Mouse (Mus musculus): Measurements from ENCODE around the gene Aco1. TPM values are rescaled to one million over a fixed set of nuclear protein-coding genes. Genes with fewer than 3 reads are reported as not detected.

Gene Aco1
- total RNA-seq, 2 experiments from 2014 or later = 30.6 to 35.6 TPM

DNA sequence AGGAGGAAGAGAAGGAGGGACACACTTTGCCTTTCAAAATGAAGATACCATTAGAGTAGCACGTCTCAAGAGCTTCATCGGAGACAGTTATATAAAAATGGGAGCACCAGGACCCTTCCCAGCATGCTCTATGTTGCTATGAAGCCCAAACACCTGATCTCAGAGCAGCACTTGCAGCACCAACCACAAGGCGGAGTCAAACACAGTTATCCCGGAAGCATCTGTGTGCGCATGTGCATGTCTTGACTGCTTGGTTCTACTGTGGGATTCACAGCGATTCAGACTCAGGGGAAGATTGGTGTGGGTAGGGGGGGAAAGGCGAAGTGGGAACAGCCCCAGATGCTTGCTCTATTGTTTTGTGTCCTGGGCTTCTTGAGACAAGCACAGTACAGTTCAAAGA, 75.5 kb downstream of the Aco1 start:
- DNase-seq = no peak

DNA sequence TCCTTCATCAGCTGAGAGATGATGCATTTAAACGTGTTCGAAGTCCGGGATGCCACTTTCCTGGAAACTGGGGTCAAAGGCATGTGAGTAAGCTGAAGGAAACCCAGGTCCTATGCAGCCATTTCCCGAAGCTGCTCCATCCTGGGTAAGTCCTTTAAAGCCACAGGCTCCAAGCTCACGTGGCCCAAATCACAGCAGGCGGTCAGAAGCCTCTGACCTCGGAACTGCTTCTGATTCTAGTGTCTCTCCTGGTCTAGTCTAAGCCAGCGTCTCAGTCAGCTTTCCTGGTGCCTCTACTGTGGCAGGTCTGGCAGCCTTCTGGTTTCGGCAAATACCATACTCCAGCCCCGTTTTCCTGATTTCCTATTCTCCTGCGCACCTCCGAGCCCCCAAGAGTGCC, 77.6 kb downstream of the Aco1 start:
- no peak for DNase-seq

GRCm38 (mm10) chr4:40221004-40221760, 78.3 kb downstream of the Aco1 start:
- no peak for DNase-seq

GRCm38 (mm10) chr4:40221876-40222585, 79.2 kb downstream of the Aco1 start:
- DNase-seq = no peak

- no peak for DNase-seq
These were observed 83.2 kb downstream of the Aco1 start for GRCm38 (mm10) chr4:40226095-40226494.

DNA sequence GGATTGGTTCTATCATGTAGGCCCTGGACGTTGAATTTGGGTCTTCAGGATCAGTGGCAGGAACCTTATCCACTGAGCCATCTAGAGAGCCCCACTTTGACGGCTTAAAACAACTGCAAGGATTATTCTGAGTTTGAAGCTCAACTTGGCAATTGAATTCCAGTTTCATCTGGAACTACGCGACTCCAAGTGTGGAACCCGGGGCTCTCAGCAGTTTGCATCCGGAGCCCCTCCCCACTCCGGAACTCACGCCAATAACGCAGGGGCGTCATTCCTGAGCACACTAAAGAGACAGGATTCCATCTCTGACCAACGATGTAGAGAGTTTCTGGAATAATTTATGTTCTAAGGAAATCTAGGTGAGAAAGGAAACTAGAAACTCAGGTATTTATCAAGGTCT, 84.2 kb downstream of the Aco1 start:
- no peak for DNase-seq

GRCm38 (mm10) chr4:40227886-40228285, 85.0 kb downstream of the Aco1 start:
- DNase-seq = no peak

DNA sequence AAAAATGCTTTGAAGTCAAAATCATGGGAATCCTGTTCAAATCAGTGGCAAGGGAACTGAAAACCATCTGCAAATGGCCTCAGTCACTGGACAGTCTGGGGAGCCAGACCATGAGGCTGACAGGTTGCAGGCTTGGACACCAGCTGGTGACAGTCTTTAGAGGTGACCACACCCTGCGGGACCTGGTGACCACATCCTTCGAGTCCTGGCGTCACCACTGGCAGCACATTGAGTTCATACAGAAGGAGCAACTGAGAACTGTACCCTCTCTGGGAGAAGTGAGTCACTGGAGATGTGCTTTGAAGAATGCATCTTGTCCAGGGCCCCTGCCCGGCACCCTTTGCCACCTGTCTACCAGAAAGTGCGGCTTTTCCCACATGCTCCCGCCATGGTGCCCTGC, 86.8 kb downstream of the Aco1 start:
- DNase-seq = no peak

GRCm38 (mm10) chr4:40233062-40233664, 90.3 kb downstream of the Aco1 start:
- DNase-seq = no peak

GRCm38 (mm10) chr4:40234256-40234655, 91.4 kb downstream of the Aco1 start:
- DNase-seq = no peak

GRCm38 (mm10) chr4:40236829-40237228, 93.9 kb downstream of the Aco1 start:
- DNase-seq = no peak

GRCm38 (mm10) chr4:40238483-40239408, 95.9 kb downstream of the Aco1 start:
- DNase-seq = no peak

DNA sequence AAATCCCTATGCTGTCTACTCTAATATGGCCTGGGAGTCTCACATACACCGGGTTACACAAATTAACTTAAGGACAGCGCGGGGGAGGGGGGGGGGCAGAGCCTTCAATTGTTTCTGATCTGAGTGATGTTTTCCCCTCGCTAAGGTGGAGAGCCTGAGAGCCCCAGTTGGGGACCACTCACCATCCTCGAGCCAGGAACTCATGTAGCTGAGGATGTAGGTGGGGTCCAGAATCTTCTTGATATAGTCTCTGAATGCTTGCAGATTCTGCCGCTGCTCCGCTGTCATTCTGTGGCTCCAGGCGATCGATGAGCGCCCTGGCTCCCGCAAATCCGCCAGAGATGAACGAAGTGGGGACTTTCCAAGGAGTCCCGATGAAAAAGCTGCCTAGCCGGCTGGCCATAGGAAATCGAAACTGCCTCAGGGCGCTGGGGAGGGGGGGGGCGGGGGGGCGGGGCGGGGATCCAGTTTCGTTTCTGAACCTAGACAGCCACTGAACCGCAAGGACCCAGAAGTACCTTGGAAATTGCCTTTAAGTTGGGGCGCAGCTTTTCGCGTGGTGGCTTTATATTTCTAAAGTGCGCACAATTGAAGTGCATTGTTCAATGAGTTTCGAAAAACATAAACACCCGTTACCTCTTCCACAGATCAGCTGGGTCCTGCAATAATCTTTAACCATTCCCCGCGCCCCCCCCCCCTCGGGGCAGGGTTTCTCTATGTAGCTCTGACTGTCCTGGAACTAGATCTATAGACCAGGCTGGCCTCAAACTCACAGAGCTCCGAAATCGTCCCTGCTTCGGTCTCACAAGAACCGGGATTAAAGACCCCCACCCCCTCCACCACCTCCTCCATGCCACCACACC, 96.8 kb downstream of the Aco1 start, which contains the start of gene Ddx58:
Gene Ddx58, minus strand, starts transcription at position 420 of the 863 bp plus-strand sequence.
- no peak for DNase-seq

DNA sequence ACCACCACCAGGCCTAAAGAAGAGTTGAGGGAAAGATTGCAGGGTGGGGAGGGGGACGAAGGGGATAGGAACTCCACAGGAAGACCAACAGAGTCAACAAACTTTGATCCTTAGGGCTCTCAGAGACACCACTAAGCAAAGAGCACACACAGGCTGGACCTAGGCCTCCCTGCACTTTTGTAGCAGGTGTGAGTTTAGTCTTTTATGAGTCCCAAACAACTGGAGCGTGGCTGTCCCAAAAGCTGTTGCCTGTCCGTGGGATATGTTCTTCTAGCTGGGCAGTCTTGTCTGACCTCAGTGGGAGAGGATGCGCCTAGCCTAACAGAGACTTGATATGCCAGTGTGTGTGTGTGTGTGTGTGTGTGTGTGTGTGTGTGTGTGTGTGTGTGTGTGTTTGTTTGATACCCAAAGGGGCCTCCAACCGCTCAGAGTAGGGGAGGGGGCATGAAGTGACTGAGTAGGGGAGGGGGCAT, 97.4 kb downstream of the Aco1 start:
- no peak for DNase-seq

DNA sequence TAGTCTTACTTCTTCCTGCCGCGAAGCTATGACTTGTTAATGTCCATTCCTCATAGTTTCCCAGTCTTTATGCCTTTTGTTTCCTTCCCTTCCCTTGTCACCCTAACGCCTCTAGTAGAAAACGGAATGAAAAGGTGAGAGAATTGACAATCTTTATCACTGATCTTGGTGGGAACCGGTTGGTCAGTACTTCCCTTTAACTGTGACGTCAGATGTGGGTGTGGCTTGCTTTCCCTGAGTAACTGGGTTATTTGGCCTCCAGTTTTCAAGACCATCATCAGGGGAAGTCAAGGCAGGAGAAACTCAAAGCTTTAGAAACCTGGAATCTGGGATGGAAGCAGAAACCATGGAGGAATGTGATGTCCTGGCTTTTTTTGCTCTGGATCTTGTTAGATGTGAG, 99.0 kb downstream of the Aco1 start:
- no peak for DNase-seq

GRCm38 (mm10) chr4:40243006-40243405, 100.1 kb downstream of the Aco1 start:
- DNase-seq = no peak

GRCm38 (mm10) chr4:40244035-40244434, 101.2 kb downstream of the Aco1 start:
- no peak for DNase-seq

Measured in layer of hippocampus, postnatal 36 days (tissue).